Mouse (Mus musculus): ENCODE data around the gene Csdc2. TPM values are rescaled to one million over a fixed set of nuclear protein-coding genes. Genes with fewer than 3 reads are reported as not detected.
A peak's percentile ranks its signal among the peaks of the same experiment; 100 is the strongest.

Gene Csdc2
- polyA plus RNA-seq, 1 experiment: 4.9 TPM

- no peaks in the 10 kb centered on the region for H3K27me3 ChIP-seq (ENCODE audit: control insufficient read depth, insufficient read depth, low read length, poor library complexity, severe bottlenecking)
- no peak overlapping the region for H3K9ac ChIP-seq (ENCODE audit: low read depth, poor library complexity, severe bottlenecking)
- TF ChIP-seq EP300 (IDR thresholded peaks at IDR 0.05; ENCODE audit: insufficient read depth, low read depth, low read length) (no peak), CTCF (IDR thresholded peaks at IDR 0.05; ENCODE audit: low read depth, low read length) (no peak), POLR2A (IDR thresholded peaks at IDR 0.05; ENCODE audit: insufficient read depth, low read length) (no peak)
- H3K9me3 ChIP-seq (replicated peaks; ENCODE audit: control insufficient read depth, insufficient read depth, low read length, poor library complexity, severe bottlenecking): no peaks in the 10 kb centered on the region
- H3K4me1 ChIP-seq (ENCODE audit: control insufficient read depth, insufficient read depth, low read length): peaks cover 2% of the 10 kb centered on the region
- H3K4me3 ChIP-seq (ENCODE audit: low read depth, low read length): no peak overlapping the region
- H3K27ac ChIP-seq (ENCODE audit: insufficient read depth, low read length): no peak overlapping the region
- peaks cover 84% of the 10 kb centered on the region for H3K36me3 ChIP-seq (ENCODE audit: control insufficient read depth, insufficient read depth, low read length, poor library complexity, severe bottlenecking)
These were observed 18.2 kb downstream of the Csdc2 start for GRCm38 (mm10) chr15:81954716-81955115.

- Histone ChIP-seq H3K4me3 (ENCODE audit: low read depth, low read length) (no peak overlapping the region), H3K36me3 (ENCODE audit: control insufficient read depth, insufficient read depth, low read length, poor library complexity, severe bottlenecking) (peaks cover 84% of the 10 kb centered on the region)
These were observed 18.9 kb downstream of the Csdc2 start for GRCm38 (mm10) chr15:81955414-81955813.

GRCm38 (mm10) chr15:81956457-81956856 lies 19.9 kb downstream of the Csdc2 start:
- peaks cover 76% of the 10 kb centered on the region for H3K36me3 ChIP-seq (ENCODE audit: control insufficient read depth, insufficient read depth, low read length, poor library complexity, severe bottlenecking)
- TF ChIP-seq CTCF (IDR thresholded peaks at IDR 0.05; ENCODE audit: low read depth, low read length) (peak; percentile 97), POLR2A (IDR thresholded peaks at IDR 0.05; ENCODE audit: insufficient read depth, low read length) (no peak)
- H3K9ac ChIP-seq (ENCODE audit: low read depth, poor library complexity, severe bottlenecking): no peak overlapping the region

More at GRCm38 (mm10) chr15:81955414-81955813, 18.9 kb downstream of the Csdc2 start:
- Histone ChIP-seq H3K9me3 (replicated peaks; ENCODE audit: control insufficient read depth, insufficient read depth, low read length, poor library complexity, severe bottlenecking) (no peaks in the 10 kb centered on the region), H3K27me3 (ENCODE audit: control insufficient read depth, insufficient read depth, low read length, poor library complexity, severe bottlenecking) (no peaks in the 10 kb centered on the region), H3K9ac (ENCODE audit: low read depth, poor library complexity, severe bottlenecking) (no peak overlapping the region), H3K27ac (ENCODE audit: insufficient read depth, low read length) (no peak overlapping the region), H3K4me1 (ENCODE audit: control insufficient read depth, insufficient read depth, low read length) (peaks cover 2% of the 10 kb centered on the region)
- TF ChIP-seq CTCF (IDR thresholded peaks at IDR 0.05; ENCODE audit: low read depth, low read length): no peak
- TF ChIP-seq POLR2A (IDR thresholded peaks at IDR 0.05; ENCODE audit: insufficient read depth, low read length): no peak
- no peak for TF ChIP-seq EP300 (IDR thresholded peaks at IDR 0.05; ENCODE audit: insufficient read depth, low read depth, low read length)

GRCm38 (mm10) chr15:81957598-81957997 lies 21.0 kb downstream of the Csdc2 start:
- Histone ChIP-seq H3K27ac (ENCODE audit: insufficient read depth, low read length) (no peak overlapping the region), H3K36me3 (ENCODE audit: control insufficient read depth, insufficient read depth, low read length, poor library complexity, severe bottlenecking) (peaks cover 66% of the 10 kb centered on the region)

More at GRCm38 (mm10) chr15:81956457-81956856, 19.9 kb downstream of the Csdc2 start:
- H3K4me3 ChIP-seq (ENCODE audit: low read depth, low read length): peak overlapping the region; percentile 19; the same call in 1 of the 2 replicates
- H3K9me3 ChIP-seq (replicated peaks; ENCODE audit: control insufficient read depth, insufficient read depth, low read length, poor library complexity, severe bottlenecking): no peaks in the 10 kb centered on the region
- H3K4me1 ChIP-seq (ENCODE audit: control insufficient read depth, insufficient read depth, low read length): peaks cover 2% of the 10 kb centered on the region
- no peaks in the 10 kb centered on the region for H3K27me3 ChIP-seq (ENCODE audit: control insufficient read depth, insufficient read depth, low read length, poor library complexity, severe bottlenecking)
- H3K27ac ChIP-seq (ENCODE audit: insufficient read depth, low read length): no peak overlapping the region

GRCm38 (mm10) chr15:81958906-81959305 lies 22.3 kb downstream of the Csdc2 start:
- Histone ChIP-seq H3K36me3 (ENCODE audit: control insufficient read depth, insufficient read depth, low read length, poor library complexity, severe bottlenecking) (peaks cover 55% of the 10 kb centered on the region), H3K4me1 (ENCODE audit: control insufficient read depth, insufficient read depth, low read length) (peaks cover 2% of the 10 kb centered on the region), H3K4me3 (ENCODE audit: low read depth, low read length) (peak overlapping the region; percentile 98), H3K9ac (ENCODE audit: low read depth, poor library complexity, severe bottlenecking) (peak overlapping the region; percentile 94), H3K9me3 (replicated peaks; ENCODE audit: control insufficient read depth, insufficient read depth, low read length, poor library complexity, severe bottlenecking) (no peaks in the 10 kb centered on the region), H3K27me3 (ENCODE audit: control insufficient read depth, insufficient read depth, low read length, poor library complexity, severe bottlenecking) (no peaks in the 10 kb centered on the region), H3K27ac (ENCODE audit: insufficient read depth, low read length) (peak overlapping the region; percentile 64)
- no peak for TF ChIP-seq POLR2A (IDR thresholded peaks at IDR 0.05; ENCODE audit: insufficient read depth, low read length)
- no peak for TF ChIP-seq EP300 (IDR thresholded peaks at IDR 0.05; ENCODE audit: insufficient read depth, low read depth, low read length)
- no peak for TF ChIP-seq CTCF (IDR thresholded peaks at IDR 0.05; ENCODE audit: low read depth, low read length)

More at GRCm38 (mm10) chr15:81957598-81957997, 21.0 kb downstream of the Csdc2 start:
- Histone ChIP-seq H3K9ac (ENCODE audit: low read depth, poor library complexity, severe bottlenecking) (peak overlapping the region; percentile 94; the same call in 1 of the 2 replicates), H3K4me1 (ENCODE audit: control insufficient read depth, insufficient read depth, low read length) (peaks cover 2% of the 10 kb centered on the region), H3K9me3 (replicated peaks; ENCODE audit: control insufficient read depth, insufficient read depth, low read length, poor library complexity, severe bottlenecking) (no peaks in the 10 kb centered on the region), H3K4me3 (ENCODE audit: low read depth, low read length) (peak overlapping the region; percentile 46), H3K27me3 (ENCODE audit: control insufficient read depth, insufficient read depth, low read length, poor library complexity, severe bottlenecking) (no peaks in the 10 kb centered on the region)
- no peak for TF ChIP-seq POLR2A (IDR thresholded peaks at IDR 0.05; ENCODE audit: insufficient read depth, low read length)
- no peak for TF ChIP-seq EP300 (IDR thresholded peaks at IDR 0.05; ENCODE audit: insufficient read depth, low read depth, low read length)
- no peak for TF ChIP-seq CTCF (IDR thresholded peaks at IDR 0.05; ENCODE audit: low read depth, low read length)

- Histone ChIP-seq H3K4me3 (ENCODE audit: low read depth, low read length) (peak within 1 kb of the TSS; percentile 98), H3K36me3 (ENCODE audit: control insufficient read depth, insufficient read depth, low read length, poor library complexity, severe bottlenecking) (peaks cover 39% of the 10 kb centered on the region), H3K27ac (ENCODE audit: insufficient read depth, low read length) (peak within 1 kb of the TSS; percentile 75), H3K27me3 (ENCODE audit: control insufficient read depth, insufficient read depth, low read length, poor library complexity, severe bottlenecking) (no peaks in the 10 kb centered on the region), H3K4me1 (ENCODE audit: control insufficient read depth, insufficient read depth, low read length) (peaks cover 3% of the 10 kb centered on the region), H3K9me3 (replicated peaks; ENCODE audit: control insufficient read depth, insufficient read depth, low read length, poor library complexity, severe bottlenecking) (no peaks in the 10 kb centered on the region), H3K9ac (ENCODE audit: low read depth, poor library complexity, severe bottlenecking) (peak within 1 kb of the TSS; percentile 94)
- TF ChIP-seq EP300 (IDR thresholded peaks at IDR 0.05; ENCODE audit: insufficient read depth, low read depth, low read length) (0 out of 2 replicates have a peak, but pooled peaks have one; percentile 5), POLR2A (IDR thresholded peaks at IDR 0.05; ENCODE audit: insufficient read depth, low read length) (no peak), CTCF (IDR thresholded peaks at IDR 0.05; ENCODE audit: low read depth, low read length) (peak; percentile 70)
These were observed 23.9 kb downstream of the Csdc2 start, which contains the start of gene Pmm1 for GRCm38 (mm10) chr15:81960171-81961077. Gene Pmm1, minus strand, starts transcription at chr15:81960930.
